Mouse (Mus musculus) bone marrow, adult 2 months (tissue): Measurements from ENCODE around the gene Kat2b. TPM values are rescaled to one million over a fixed set of nuclear protein-coding genes. Genes with fewer than 3 reads are reported as not detected.
"Not testable (repeated sequence)": the region's sequence is repeated elsewhere in the genome, so short reads cannot be mapped to it uniquely, and the experiment has no call there.

Source experiments
- H3K27ac ChIP-seq: fragments of 200-500 bp; 2 replicates; pipeline ENCODE4 v1.5.1; 2012; ENCODE audit warnings: low read depth, mild to moderate bottlenecking, control low read depth, inconsistent platforms, low read length; ENCODE audit not compliant: control insufficient read depth, poor library complexity, insufficient read depth
- H3K4me1 ChIP-seq: fragments of 200-500 bp; 2 replicates; pipeline ENCODE4 v1.6.1; 2011; ENCODE audit warnings: low read length; ENCODE audit not compliant: control insufficient read depth, insufficient read depth
- H3K4me3 ChIP-seq: fragments of 200-500 bp; replicated peaks from 2 replicates; pipeline ENCODE3; 2011; ENCODE audit warnings: mild to moderate bottlenecking, low read depth, low read length, control low read depth; ENCODE audit not compliant: control insufficient read depth
- CTCF ChIP-seq: fragments of 200-500 bp; IDR thresholded peaks from 2 replicates; pipeline ENCODE4 v1.5.1; 2011; ENCODE audit warnings: low read length, control low read depth; ENCODE audit not compliant: control insufficient read depth, insufficient read depth
- POLR2A ChIP-seq: fragments of 200-500 bp; IDR thresholded peaks from 2 replicates; pipeline ENCODE4 v1.6.1; 2011; ENCODE audit warnings: low read depth, mild to moderate bottlenecking, control low read depth, low read length, borderline replicate concordance; ENCODE audit not compliant: control insufficient read depth
- WGBS: fragments of 180-500 bp; shearing (Covaris S2); methylation state at CpG from one replicate; pipeline ENCODE4 v1.1.7; 2018; 5-methylcytosine and 5-hydroxymethylcytosine counted together
- polyA plus RNA-seq: library from polyadenylated mRNA; stranded (reverse); fragments of >200 nt; gene quantifications from 2 replicates; pipeline ENCODE4 v1.2.4, GENCODE M21; 2011; ENCODE audit warnings: low replicate concordance; ENCODE audit not compliant: missing spikeins, insufficient read depth, insufficient read length

The Kat2b gene
- polyA plus RNA-seq, 1 experiment: 50.6 TPM

DNA sequence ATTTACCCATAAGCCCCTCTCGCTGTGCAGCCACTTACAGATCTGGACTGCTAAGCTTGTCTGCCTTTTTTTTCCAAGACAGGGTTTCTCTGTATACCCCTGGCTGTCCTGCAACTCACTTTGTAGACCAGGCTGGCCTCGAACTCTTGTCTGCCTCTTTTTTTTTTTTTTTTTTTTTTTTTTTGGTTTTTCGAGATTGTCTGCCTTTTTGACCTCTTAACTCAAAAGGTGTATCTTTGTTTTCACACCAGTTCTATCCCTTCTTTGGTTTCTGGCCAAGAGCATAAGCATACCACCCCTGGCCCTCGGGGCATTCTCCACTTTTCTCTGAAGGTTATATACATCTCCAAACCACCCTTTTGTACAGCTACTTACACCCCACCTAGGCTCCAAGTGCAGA is 1.8 kb upstream of the Kat2b start:
- Histone ChIP-seq H3K4me3 (no peak overlapping the region), H3K27ac (no peak overlapping the region), H3K4me1 (no peaks in the 10 kb centered on the region; the same call in 1 of the 2 replicates)
- no peak for TF ChIP-seq CTCF
- no peak for TF ChIP-seq POLR2A
- WGBS: 82% methylated on average over 4 of the region's 4 CpGs

- Histone ChIP-seq H3K4me1 (no peaks in the 10 kb centered on the region; the same call in 1 of the 2 replicates), H3K4me3 (peak overlapping the region; percentile 87), H3K27ac (peak overlapping the region; percentile 99)
- TF ChIP-seq POLR2A (peak; percentile 92), CTCF (peak; percentile 21; the same call in 1 of the 2 replicates)
- under 1% methylated on average over 36 of the region's 51 CpGs for WGBS
Measured at GRCm38 (mm10) chr17:53566919-53567345, 271 bp downstream of the Kat2b start.

GRCm38 (mm10) chr17:53567346-53568101 is 863 bp downstream of the Kat2b start:
- H3K4me3 ChIP-seq: peak overlapping the region; percentile 87
- under 1% methylated on average over 61 of the region's 67 CpGs for WGBS
- TF ChIP-seq CTCF (no peak), POLR2A (peak; percentile 47; the same call in 1 of the 2 replicates)

GRCm38 (mm10) chr17:53568118-53568517 is 1.5 kb downstream of the Kat2b start:
- H3K4me1 ChIP-seq: no peaks in the 10 kb centered on the region; the same call in 1 of the 2 replicates
- H3K27ac ChIP-seq: peak overlapping the region; percentile 99
- under 1% methylated on average over 15 of the region's 15 CpGs for WGBS

More at GRCm38 (mm10) chr17:53567346-53568101, 863 bp downstream of the Kat2b start:
- H3K27ac ChIP-seq: peak overlapping the region; percentile 99
- H3K4me1 ChIP-seq: no peaks in the 10 kb centered on the region; the same call in 1 of the 2 replicates

DNA sequence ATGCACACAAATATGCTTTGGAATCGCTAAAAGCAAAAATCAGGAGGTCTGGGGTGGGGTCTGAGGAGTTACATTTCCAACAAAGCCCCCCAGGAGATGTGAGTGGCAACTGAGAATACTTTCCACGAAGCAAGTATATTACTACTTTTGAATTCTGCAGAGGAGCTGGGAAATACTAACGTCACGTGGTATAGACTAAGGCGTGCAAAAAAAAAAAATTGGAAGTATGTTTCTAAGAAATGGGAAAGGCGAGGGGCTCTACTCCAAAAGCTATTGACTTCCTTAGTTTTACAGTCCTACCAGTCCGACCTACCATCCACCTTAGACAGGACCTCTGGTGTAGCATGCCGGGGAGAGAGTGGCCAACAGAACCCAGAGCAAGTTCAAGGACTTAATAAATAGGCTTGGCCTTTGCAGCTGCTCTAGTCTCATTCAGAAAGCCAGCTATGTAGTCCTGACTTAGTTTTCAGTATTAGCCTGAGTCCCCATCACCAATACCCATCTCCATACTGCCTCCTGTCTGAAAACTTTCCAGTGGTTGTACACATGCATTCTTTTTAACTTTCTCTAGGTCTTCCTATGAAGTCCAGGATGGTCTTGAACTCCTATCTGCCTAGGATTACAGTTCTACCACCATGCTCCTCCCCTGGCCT is 2.2 kb downstream of the Kat2b start:
- peak overlapping the region; percentile 87 for H3K4me3 ChIP-seq
- H3K4me1 ChIP-seq: no peaks in the 10 kb centered on the region; the same call in 1 of the 2 replicates
- H3K27ac ChIP-seq: peak overlapping the region; percentile 99
- TF ChIP-seq CTCF (no peak), POLR2A (no peak)
- WGBS: 29% methylated on average over 8 of the region's 8 CpGs

More at GRCm38 (mm10) chr17:53568118-53568517, 1.5 kb downstream of the Kat2b start:
- peak; percentile 83; the same call in 1 of the 2 replicates for TF ChIP-seq POLR2A
- TF ChIP-seq CTCF: no peak
- H3K4me3 ChIP-seq: peak overlapping the region; percentile 87

DNA sequence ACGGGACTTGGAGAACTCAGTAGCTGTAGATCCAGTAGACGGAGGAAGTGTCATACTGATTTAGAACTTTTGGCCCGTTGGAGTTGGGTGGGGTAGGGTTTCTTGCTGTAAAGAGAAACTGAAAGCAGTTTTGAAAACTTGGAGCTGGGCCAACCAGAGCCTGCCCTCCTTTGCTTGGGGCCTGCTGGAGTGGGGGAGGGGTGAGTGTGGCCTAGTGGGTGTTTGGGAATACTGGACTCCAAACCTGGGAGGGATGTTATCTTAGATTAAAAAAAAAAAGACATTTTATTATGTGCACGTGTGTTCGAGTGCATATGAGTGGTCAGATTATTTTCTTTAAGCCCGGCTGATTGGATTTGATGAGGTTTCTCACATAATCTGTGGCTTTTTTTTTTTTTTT is 3.2 kb downstream of the Kat2b start:
- Histone ChIP-seq H3K27ac (peak overlapping the region; percentile 84; the same call in 1 of the 2 replicates), H3K4me1 (no peaks in the 10 kb centered on the region; the same call in 1 of the 2 replicates), H3K4me3 (peak overlapping the region; percentile 66)
- under 1% methylated on average over 6 of the region's 6 CpGs for WGBS
- TF ChIP-seq POLR2A (no peak), CTCF (no peak)

GRCm38 (mm10) chr17:53570361-53570875 is 3.8 kb downstream of the Kat2b start:
- 18% methylated on average over 10 of the region's 10 CpGs for WGBS
- peak overlapping the region; percentile 30 for H3K27ac ChIP-seq
- H3K4me1 ChIP-seq: no peaks in the 10 kb centered on the region; the same call in 1 of the 2 replicates
- peak overlapping the region; percentile 32 for H3K4me3 ChIP-seq
- TF ChIP-seq CTCF (no peak), POLR2A (no peak)

DNA sequence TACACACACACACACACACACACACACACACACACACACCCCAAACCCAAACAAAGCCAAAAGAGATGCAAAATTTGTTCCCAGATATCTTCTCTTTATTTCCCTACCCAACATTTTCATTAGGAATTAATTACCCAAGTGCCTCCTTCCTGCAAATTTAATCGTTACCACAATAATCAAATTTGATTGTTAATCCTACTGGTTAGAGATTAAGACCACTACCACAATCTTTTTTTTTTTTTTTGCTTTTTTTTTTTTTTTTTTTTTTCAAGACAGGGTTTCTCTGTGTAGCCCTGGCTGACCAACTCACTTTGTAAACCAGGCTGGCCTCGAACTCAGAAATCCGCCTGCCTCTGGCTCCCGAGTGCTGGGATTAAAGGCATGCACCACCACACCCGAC is 4.3 kb downstream of the Kat2b start:
- peak overlapping the region; percentile 30 for H3K27ac ChIP-seq
- 78% methylated on average over 5 of the region's 5 CpGs for WGBS
- not testable (repeated sequence) for H3K4me1 ChIP-seq, H3K4me3 ChIP-seq
